Mouse (Mus musculus): ENCODE measurements around the gene Snrpd2.

DNA sequence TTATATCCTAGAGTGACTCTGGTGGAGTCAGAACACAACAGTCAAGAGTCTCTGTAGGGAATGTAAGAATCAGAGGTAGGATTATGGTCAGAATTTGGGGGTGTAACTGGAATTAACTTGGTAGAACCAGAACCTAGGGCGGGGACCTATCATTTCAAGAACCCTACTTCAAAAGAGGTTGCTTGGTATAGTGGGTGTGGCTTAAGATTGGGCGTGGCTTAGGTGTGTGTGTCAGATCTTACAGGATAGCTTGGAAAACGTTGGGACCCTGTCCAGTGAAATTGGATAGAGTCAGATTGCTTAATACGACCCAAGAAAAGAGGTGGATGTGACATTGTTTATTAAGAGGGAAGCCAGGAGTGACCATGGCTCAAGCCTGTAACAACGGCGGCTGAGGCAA lies 30.4 kb downstream of the Snrpd2 start:
- no peak for TF ChIP-seq CTCF (IDR thresholded peaks at IDR 0.05; ENCODE audit: control insufficient read depth, insufficient read depth, insufficient replicate concordance, low read depth, low read length)
- no peak for TF ChIP-seq POLR2A (IDR thresholded peaks at IDR 0.05; ENCODE audit: control insufficient read depth, low read depth, low read length)
